Comparison of ENCODE assay signal across 24 mouse cellular contexts in genomic region chr9:121087661-121088060, GRCm38 (mm10).
DNase-seq lines count a peak whose midpoint lies in the region; ATAC-seq and TF ChIP-seq lines count a peak whose summit lies in the region.
"Had no signal": no experiment of that assay in that cellular context is flagged by ENCODE, and none has a peak within 500 bp of the region (broad histone marks: within the 10 kb centered on the region; RNA-seq: fewer than 3 reads in every experiment).

No protein-coding gene starts in this region.

- no peak overlapping the region for H3K4me3 ChIP-seq in kidney, adult 2 months (ENCODE audit: insufficient read depth, low read depth, low read length)
- H3K4me3 ChIP-seq in kidney, embryonic 15.5 days (replicated peaks): no peak overlapping the region
- no peak overlapping the region for H3K4me3 ChIP-seq in hindbrain, embryonic 16.5 days (ENCODE audit: low read length)
- H3K4me3 ChIP-seq: erythroblast, embryonic 14.5 days; forebrain, embryonic 13.5 days; hindbrain, embryonic 10.5 days; limb, embryonic 13.5 days; liver, embryonic 12.5 days; midbrain, embryonic 12.5 days; neural tube, embryonic 15.5 days; stomach, embryonic 15.5 days had no signal

- no peak overlapping the region for H3K9ac ChIP-seq in kidney, embryonic 15.5 days
- no peak overlapping the region for H3K9ac ChIP-seq in hindbrain, embryonic 16.5 days (ENCODE audit: low read depth, low read length)
- H3K9ac ChIP-seq: forebrain, embryonic 13.5 days; limb, embryonic 13.5 days; liver, embryonic 12.5 days; midbrain, embryonic 12.5 days; neural tube, embryonic 15.5 days; stomach, embryonic 15.5 days had no signal

- no peaks in the 10 kb centered on the region for H3K27me3 ChIP-seq in kidney, adult 2 months (replicated peaks; ENCODE audit: control insufficient read depth, insufficient read depth, low read length)
- no peaks in the 10 kb centered on the region for H3K27me3 ChIP-seq in kidney, embryonic 15.5 days
- H3K27me3 ChIP-seq in hindbrain, embryonic 16.5 days (replicated peaks; ENCODE audit: control insufficient read depth, insufficient read depth, low read length): no peaks in the 10 kb centered on the region
- H3K27me3 ChIP-seq: forebrain, embryonic 13.5 days; limb, embryonic 13.5 days; liver, embryonic 12.5 days; midbrain, embryonic 12.5 days; neural tube, embryonic 15.5 days; stomach, embryonic 15.5 days had no signal

- H3K4me2 ChIP-seq in kidney, embryonic 15.5 days: no peak overlapping the region
- H3K4me2 ChIP-seq in hindbrain, embryonic 16.5 days (ENCODE audit: low read length): no peak overlapping the region
- H3K4me2 ChIP-seq: forebrain, embryonic 13.5 days; heart, embryonic 11.5 days; limb, embryonic 13.5 days; liver, embryonic 12.5 days; midbrain, embryonic 12.5 days; neural tube, embryonic 15.5 days; stomach, embryonic 15.5 days had no signal

- H3K9me3 ChIP-seq in kidney, embryonic 15.5 days (replicated peaks): no peaks in the 10 kb centered on the region
- no peaks in the 10 kb centered on the region for H3K9me3 ChIP-seq in hindbrain, embryonic 16.5 days (ENCODE audit: control insufficient read depth, low read length)
- H3K9me3 ChIP-seq: forebrain, embryonic 13.5 days; hindbrain, embryonic 10.5 days; limb, embryonic 13.5 days; liver, embryonic 12.5 days; midbrain, embryonic 12.5 days; neural tube, embryonic 15.5 days; stomach, embryonic 15.5 days had no signal

- WGBS in kidney, adult 2 months: 50% methylated on average over 8 of the region's 8 CpGs
- 60% methylated on average over 8 of the region's 8 CpGs for WGBS in kidney, embryonic 15.5 days
- WGBS in hindbrain, embryonic 16.5 days: 65% methylated on average over 8 of the region's 8 CpGs

- TF ChIP-seq CTCF in kidney, adult 2 months (conservative IDR thresholded peaks at IDR 0.05; ENCODE audit: insufficient read depth, insufficient read length, low read depth, low read length): no peak
- TF ChIP-seq CTCF in brain, embryonic 14.5 days (IDR thresholded peaks at IDR 0.05; ENCODE audit: borderline replicate concordance, extremely low read depth, insufficient read depth, insufficient read length): no peak

- no peaks in the 10 kb centered on the region for H3K4me1 ChIP-seq in kidney, adult 2 months (ENCODE audit: control insufficient read depth, insufficient read depth, low read length)
- no peaks in the 10 kb centered on the region for H3K4me1 ChIP-seq in kidney, embryonic 15.5 days
- no peaks in the 10 kb centered on the region; the same call in 1 of the 2 replicates for H3K4me1 ChIP-seq in hindbrain, embryonic 16.5 days (ENCODE audit: control insufficient read depth, insufficient read depth, low read depth, low read length)
- H3K4me1 ChIP-seq: liver, embryonic 12.5 days; stomach, embryonic 15.5 days had no signal

- no peak overlapping the region for H3K27ac ChIP-seq in kidney, adult 2 months (ENCODE audit: insufficient read depth, low read depth, low read length)
- H3K27ac ChIP-seq in kidney, embryonic 15.5 days: no peak overlapping the region
- no peak overlapping the region for H3K27ac ChIP-seq in hindbrain, embryonic 16.5 days (ENCODE audit: low read depth, low read length)
- H3K27ac ChIP-seq: forebrain, embryonic 13.5 days; hindbrain, embryonic 10.5 days; limb, embryonic 13.5 days; liver, embryonic 12.5 days; midbrain, embryonic 12.5 days; neural tube, embryonic 15.5 days; stomach, embryonic 15.5 days had no signal

- H3K36me3 ChIP-seq in kidney, adult 2 months (ENCODE audit: control insufficient read depth, insufficient read depth, low read length): no peaks in the 10 kb centered on the region
- no peaks in the 10 kb centered on the region for H3K36me3 ChIP-seq in kidney, embryonic 15.5 days
- H3K36me3 ChIP-seq in hindbrain, embryonic 16.5 days (ENCODE audit: control insufficient read depth, insufficient read depth, low read length): no peaks in the 10 kb centered on the region
- H3K36me3 ChIP-seq: hindbrain, embryonic 10.5 days; limb, embryonic 13.5 days; liver, embryonic 12.5 days; midbrain, embryonic 12.5 days; neural tube, embryonic 15.5 days; stomach, embryonic 15.5 days had no signal

- DNase-seq in kidney, adult 2 months: peak; percentile 75
- peak; percentile 58 for DNase-seq in NIH3T3 (ENCODE audit: low read depth)
- peak; percentile 49 for DNase-seq in brain, embryonic 14.5 days (ENCODE audit: low read depth)
- DNase-seq in kidney, postnatal 25 days: peak; percentile 65 to 87
- no peak for DNase-seq in embryo, embryonic 9.5 days (ENCODE audit: extremely low spot score)
- DNase-seq: adrenal gland, postnatal 25 days; cerebellum, adult 11 months; cerebellum, adult 9-11 months; heart, postnatal 10 days; lung, adult 18-20 months; right cerebral cortex, adult 18-20 months; thymus, postnatal 36 days had no signal

- no peak for ATAC-seq in kidney, embryonic 15.5 days (replicated peaks; ENCODE audit: low FRiP score)
- ATAC-seq in hindbrain, embryonic 16.5 days: no peak
- ATAC-seq: forebrain, embryonic 13.5 days; intestine, postnatal 0 days; liver, embryonic 12.5 days had no signal

- TF ChIP-seq POLR2A in kidney, adult 2 months (IDR thresholded peaks at IDR 0.05; ENCODE audit: low read depth, low read length): no peak
- TF ChIP-seq POLR2A in brain, embryonic 14.5 days (IDR thresholded peaks at IDR 0.05; ENCODE audit: borderline replicate concordance, extremely low read depth, insufficient read depth, insufficient read length, poor library complexity, severe bottlenecking): no peak
